Mouse (Mus musculus): ENCODE results near the gene Acaca.

Acaca gene

DNA sequence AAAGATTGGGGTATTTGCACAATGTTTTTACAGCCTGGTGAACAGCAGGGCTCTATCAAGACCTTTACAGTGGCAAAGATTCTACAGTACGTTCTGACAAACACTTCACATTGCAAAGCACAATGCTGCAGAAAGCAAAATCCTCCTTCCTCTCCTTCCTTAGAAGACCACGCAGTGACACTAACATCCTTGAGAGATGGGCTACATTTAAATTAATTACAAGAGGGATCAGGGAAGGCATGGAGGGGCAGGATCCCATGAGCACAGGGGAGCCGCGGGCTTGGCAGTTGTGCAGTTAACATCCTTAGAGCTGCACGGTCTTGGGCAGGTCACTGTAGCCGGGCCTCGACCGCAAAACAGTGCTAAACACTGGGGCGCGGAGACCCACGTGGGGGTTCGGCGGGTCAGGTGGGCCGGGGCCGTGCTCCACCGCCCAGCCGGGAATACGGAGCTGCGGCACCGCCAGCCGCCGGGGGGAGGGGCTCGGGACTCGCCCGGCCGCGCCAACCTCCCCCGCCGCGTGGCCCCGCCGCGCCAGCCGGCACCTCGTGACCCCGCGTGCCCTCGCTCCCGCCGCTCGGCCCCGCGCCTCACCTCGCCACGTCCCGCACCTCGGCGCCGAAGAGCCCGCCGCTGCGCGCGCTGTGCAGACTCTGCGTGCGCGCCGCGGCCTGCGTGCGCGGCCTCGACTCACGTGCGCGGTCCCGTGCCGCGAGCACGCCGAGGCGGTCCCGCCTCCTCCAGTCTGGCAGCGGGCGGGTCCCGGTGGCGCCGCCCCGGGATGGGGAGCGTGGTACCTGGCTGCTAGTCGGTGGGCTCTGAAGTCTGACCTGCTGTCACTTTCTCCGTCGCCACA lies at the start of gene Acaca, which contains the start of gene Tada2a:
Gene Acaca (plus strand): TSS at position 730 of the 856 bp plus-strand sequence.
Gene Tada2a (minus strand): TSS at position 658 of the 856 bp plus-strand sequence.
- peak; percentile 91 for DNase-seq

DNA sequence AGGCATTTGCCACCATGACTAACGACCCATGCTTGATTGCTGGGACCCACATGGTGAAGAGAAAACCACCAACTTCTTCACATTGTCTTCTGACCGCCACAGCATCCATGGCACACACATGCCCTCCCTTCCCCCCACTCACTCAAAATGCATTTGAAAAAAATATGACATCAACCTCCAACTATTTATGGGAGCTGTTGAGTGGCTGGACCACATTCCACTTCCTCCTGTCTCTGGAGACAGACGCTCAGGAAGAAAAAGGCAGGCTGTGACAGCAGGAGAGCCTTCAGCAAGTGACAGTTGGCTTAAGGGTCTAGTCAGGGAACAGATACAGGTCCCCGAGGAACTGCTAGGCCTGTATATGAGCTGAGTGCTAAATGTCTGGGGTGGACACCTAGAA lies 49.6 kb upstream of the Acaca start:
- no peak for DNase-seq

DNA sequence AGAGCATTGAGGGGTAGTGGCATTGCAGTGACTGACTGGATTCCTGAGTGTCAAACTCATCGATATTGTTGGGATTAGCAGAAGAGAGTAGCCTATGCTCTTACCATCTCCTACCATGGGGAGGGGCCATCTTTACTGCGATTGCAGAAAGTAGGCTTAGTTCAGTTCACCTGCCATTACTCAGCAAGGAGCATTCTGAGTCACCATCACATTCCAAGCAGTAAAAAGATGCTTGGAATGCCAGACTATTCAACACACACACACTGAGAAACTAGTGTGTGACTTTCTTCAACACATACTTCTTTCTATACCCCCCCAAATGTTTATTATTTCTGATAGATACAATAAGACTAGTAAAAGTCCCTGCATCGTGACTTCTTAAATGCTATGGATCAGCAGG lies 49.1 kb upstream of the Acaca start:
- DNase-seq = no peak

DNA sequence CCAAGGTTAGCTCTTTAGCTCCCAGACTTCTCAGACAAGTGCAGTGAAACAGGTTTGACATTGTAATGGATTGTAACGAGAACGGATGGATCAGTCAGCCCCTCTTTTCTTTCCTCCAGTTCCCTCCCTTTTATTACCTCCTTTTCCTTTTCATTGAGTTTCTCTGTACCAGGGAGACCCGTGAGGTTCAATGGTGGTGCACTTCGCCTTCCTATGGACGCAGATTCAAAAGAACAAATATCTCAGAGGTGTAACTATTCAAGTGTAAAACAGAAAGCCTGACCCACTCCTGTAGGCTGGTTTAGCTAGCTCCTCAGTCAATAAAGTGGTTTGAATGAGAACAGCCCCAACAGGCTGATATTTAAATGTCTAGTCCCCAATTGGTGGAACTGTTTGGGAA lies 47.6 kb upstream of the Acaca start:
- DNase-seq = no peak

DNA sequence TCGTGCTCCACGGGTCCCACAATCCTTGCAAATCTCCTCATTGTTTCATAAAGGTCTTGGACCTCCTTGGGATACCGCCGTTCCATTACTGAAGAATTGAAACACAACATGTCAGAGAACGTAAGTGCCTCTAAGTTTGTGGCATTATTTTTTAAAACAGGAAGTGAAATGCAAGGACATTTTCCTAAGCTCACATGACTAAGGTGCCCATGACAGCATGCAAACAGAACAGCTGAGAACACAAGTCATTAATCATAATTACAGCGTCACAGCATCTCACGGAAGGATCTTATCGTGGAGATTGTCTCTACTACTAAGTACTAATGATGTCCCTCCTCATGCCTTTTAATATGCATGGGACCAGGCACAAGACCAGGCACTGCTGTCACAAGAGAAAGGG lies 38.9 kb upstream of the Acaca start:
- DNase-seq = no peak

DNA sequence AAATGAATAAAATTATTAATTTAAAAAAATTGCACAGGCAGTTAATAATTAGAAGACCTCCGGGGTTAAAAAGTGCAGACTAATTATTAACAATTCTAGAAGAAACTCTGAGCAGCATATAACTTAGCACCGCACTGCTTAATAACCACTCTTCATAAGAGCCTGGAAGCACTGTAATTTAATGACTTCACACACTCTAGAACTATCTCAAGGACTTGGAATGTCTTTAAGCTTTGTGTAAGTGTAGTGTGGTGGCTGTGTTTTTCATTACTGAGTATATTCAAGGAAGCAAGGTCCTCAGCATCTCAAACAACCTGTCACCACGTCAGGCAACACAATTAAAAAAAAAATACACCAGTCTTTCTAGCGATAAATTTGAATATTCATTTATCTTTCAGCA lies 34.4 kb upstream of the Acaca start:
- no peak for DNase-seq

DNA sequence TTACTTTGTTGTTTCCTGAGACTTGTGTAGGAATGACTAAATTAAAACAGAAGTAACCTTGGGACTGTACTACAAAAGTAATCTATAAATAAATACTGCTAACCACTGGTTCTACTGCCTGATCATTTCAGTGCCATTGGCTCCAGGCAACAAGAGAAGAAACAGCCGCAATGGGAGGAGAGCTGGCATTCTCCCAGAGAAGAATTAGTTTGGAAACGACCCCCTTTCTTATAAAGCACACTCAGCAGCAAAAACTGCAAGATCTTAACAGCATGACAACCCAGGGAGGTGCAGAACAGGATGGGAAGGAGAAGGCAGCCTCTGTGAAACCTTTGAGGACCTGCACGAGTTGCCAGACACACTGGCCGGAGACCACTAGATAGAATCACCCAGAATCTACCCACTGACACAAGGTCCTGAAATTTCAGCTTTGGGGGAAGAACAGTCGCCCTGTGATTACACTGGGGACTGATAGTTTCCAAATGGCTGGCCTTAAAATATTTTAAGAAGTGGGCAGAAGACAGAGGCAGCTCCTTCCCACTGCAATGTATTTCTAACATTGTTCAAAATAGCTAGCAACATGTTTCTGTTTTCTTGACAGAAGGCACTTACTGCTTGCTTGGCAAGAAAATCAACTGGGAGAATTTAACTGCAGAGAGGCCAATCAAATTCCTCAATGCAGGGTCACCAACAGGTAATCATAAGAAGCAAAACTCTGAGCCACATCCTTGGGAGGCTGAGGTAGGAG lies 32.0 kb upstream of the Acaca start:
- DNase-seq = no peak

DNA sequence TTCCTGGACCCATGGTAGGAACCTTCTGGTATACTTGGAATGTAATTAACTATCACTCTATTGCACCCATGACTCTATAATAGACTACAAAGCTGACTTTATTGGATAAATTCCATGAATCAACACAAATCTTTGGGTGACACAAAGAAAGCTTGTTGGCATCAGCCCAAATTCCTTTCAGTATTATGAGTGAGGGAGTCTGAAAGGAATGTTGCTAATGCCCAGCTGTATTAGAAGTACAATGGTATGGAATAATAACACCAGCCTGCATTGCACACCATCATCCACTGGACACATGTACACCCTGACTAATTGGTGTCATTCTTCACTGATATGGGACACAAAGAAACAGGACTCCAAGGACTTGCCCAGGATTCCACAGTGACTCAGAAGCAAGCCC lies 28.3 kb upstream of the Acaca start:
- DNase-seq = peak; percentile 21

DNA sequence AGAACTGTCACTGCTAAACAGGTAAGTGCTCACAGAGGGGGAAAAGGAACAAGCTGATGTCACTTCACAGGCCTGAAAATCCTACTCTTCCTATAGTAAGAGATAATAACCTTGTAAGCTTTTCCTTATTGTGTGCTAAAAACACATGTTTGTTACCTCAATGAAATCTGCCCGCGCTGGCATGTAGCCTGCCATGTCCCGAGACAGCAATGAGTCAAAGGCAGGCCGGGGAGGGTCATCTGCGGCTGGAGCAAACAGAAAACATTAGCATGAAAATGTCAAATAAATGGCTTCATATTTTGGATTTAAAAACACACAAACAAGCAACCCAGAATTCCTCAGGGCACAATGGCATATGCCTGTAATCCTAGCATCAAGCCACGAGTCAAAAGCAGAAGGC lies 25.4 kb upstream of the Acaca start:
- DNase-seq = no peak

DNA sequence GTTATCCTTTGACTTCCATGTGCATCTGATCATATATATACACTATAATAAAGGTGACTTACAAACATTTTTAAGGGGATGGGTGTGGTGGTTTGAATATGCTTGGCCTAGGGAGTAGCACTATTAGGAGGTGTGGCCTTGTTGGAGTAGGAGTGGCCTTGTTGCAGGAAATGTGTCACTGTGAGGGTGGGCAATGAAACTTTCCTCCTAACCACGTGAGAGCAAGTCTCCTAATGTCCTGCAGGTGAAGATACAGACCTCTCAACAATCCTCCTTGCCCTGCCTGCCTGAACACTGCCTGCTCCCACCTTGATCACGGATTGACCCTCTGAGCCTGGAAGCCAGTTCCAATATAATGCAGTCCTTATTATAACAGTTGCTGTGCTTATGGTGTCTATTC lies 22.3 kb upstream of the Acaca start:
- DNase-seq = no peak

DNA sequence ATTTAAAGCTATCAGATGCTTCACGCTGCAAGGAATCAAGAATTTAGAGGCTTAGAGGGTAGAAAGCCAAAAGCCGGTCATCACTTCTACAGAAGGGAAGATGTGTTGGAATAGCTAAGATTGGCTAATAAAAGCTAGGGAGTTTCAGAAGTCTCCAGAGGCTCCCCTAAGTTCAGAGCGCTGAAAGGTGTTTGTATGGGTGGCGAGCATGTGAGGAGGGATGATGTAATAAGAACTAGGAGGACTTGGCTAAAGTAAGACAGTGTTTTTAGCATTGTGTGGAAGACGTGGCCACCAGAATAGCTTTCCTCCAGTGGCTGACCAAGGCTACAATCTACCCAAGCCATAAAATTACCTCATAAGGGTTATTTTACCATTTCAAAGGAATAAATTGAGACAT lies 15.8 kb upstream of the Acaca start:
- no peak for DNase-seq

DNA sequence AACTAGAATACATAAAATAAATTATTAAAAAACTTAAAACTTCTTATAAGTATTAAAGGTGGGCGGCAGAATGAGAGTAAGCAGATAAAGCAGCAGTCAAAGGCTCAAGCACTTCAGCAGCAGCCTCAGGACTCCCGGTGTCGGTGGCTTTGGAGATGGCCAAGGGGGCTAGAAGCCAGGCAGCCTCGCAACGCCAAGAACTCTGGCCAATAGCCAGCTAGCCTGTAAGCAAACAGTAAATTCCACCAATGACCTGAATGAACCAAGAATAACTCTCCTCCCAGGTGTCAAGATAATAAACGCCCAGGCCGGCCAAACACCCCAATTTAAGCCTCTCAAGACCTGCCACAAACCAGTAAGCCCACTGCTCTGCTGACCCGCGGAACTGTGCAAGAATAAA lies 13.8 kb upstream of the Acaca start:
- DNase-seq = no peak

DNA sequence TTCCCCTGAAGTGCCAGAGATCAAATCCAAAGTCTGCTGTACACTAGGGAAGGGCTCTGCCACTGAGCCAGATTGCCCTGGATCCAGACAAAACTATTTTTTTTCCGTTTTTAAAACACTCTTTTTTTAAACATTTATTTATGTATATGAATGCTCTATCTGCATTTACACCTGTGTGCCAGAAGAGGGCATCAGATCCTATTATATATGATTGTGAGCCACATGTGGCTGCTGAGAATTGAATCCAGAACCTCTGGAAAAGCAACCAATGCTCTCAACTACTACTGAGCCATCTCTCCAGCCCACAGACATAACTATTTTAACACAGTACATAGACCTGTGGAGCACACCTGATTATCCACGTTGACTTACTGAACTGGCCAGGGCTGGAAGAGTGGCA lies 13.3 kb upstream of the Acaca start:
- no peak for DNase-seq

DNA sequence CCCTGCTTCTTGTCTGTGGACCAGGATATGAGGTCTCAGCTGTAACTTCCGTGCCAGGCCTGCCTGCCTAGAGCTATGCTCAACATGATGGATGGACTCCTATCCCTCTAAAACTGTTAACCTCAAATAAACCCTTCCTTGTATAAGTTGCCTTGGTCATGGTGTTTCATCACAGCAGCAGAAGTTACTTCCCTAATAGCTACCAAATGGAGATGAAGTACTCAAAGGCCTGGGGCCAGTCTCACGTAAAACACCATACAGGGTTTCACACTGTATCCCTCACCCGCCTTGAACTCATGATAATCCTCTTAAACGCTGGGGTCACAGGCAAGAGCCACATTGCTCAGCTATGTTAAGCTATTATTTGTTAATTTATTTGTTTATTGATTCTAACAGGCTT lies 12.0 kb upstream of the Acaca start:
- no peak for DNase-seq

DNA sequence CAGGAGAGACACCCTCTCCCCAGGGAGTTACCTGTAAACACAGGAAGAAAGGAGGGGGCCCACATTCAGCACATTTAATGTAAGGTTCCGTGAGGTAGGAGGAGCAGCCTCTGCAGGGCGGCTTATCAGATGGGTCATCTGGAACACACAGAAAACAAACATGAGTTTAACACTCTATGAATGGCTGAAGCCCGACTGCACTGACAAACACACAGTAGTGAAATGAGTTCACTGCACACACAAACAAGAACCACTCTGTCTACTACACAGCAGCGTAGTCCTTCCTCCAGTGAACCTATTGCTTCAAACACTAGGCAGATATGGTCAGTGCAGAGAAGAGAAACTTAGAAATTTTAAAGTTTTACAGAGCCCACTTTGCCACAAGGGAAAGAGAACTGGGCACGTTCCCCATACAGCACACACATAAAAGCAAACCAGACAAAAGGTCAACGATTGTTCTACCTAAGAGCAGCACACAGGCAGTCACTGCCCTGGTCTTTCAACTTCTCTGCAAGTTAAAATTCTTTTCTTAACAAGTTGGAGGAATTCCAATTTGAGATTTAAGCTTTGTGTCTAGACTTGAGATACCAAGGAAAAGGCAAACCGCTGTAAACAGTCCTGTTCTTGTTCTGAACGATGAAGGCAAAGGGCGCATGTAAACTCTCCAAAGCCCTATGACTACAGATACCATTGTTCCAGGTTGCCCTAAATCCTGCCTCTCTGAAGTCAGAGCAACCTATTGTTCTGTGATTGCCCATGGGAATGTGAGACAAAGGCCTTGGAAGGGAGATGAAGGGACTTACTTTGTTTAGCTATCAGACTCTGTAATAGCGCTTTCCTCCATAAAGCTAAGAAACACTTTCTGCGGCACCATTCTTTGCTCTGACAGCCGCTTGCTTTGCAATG lies 8.2 kb upstream of the Acaca start:
- DNase-seq = no peak

DNA sequence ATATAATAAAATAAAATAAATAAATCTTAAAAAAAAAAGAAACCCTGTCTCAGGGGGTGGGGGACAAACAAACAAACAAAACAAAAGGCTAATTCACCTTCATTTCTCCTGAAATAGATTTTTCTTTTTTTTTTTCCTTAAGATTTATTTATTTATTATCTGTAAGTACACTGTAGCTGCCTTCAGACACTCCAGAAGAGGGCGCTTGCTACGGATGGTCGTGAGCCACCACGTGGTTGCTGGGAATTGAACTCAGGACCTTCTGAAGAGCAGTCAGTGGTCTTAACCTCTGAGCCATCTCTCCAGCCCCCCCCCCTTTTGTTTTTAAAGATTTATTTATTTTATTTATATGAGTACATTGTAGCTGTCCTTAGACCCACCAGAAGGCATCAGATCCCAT lies 1.5 kb upstream of the Acaca start:
- no peak for DNase-seq

DNA sequence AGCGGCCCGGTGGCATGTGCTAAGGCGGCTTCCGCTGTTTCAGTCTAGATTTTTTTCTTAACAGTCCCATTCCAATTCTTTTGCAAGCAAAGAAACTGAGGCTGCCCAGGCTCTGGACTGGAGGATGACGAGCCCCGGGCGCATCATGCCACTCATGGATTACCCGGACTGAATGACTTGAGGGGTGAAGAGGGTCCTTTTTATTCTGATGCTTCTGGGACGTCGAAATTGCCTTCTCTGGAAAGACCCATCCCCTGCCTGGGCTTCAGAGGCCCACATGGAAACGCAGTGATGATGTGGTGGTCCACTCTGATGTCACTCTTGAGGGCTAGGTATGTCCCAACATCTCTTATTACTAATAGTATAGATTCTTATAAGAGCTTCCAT lies 320 bp downstream of the Acaca start:
- DNase-seq = no peak

DNA sequence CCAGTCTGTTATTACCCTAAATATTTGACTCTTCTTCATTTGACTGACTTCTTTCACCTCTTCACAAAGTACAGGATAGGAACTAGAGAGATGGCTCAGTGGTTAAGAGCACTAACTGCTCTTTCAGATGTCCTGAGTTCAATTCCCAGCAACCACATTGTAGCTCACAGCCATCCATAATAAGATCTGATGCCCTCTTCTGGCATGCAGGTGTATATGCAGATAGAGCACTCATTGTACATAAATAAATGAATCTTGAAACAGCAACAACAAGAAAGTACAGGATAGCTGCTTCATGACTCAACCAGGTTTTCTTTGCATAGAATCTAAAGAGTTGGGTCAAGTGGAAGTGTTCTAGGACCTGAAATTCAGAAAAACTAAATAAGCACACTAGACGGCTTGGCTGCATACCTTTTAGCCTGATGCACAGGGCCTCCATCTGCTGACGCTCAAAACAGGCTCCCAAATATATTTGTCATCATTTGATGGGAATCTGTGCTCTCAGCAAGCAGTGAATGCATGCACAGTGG lies 4.9 kb downstream of the Acaca start:
- no peak for DNase-seq

DNA sequence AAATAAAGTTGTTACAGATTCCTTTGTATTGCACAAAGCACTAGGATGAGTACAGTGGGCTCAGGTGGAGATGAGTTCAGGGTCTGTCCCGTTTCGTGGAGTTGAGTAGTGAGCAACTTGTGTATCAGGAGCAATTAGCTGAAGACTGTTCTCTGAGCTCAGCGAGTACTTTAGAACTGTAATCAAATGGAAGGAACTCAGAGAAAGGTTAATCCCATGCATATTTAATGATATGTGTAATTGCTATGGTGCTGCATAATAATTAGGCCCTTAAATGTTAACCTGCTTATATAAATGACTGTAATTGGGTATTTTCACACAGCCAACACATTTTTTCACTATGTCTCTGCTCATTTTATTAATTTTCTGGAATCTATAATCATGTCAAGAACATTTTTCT lies 7.0 kb downstream of the Acaca start:
- no peak for DNase-seq

DNA sequence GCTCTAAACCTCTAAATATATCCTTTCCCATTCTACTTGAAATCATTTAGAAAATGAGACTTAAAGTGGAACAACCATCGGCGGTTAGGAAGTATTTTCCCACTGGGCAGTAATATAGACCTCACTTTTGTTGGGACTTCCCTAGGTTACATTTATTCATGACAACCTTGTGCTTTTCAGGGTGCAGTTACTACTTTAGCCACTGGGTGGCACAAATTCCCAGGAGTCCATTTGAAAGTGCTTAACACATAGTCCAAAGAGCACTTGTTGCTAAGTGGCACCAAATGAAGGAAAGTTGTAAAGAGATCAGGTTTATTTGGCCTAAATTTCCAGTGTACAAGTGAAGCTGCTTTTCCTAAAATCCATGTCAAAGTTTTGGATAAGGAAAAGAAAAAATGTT lies 12.3 kb downstream of the Acaca start:
- peak; percentile 76 for DNase-seq

DNA sequence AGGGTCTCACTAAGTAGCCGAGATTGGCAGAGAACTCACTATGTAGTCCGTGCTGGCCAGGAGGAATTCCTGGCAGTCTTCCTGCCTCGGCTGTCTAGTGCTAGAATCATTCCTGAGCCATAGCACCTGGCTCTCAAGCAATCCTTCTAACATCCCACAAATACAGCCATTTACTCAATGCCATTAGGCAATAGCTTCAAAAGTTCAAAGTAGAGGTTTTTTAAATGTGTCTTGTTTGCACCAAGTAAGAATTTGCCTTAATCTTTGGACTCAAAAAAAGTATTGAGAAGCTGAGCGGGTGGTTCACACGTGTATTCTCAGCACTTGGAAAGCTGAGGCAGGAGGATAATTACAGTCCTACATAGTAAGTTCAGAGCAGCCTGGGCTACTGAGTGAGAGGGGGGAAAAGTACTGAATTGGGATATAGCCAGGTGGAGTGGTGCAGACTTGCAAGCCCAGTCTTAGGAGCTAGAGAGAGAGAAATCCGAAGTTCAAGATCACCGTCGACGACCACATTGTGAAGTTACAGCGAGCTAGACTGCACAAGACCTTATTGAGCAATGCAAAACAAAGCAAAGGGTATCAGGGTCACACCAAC lies 15.8 kb downstream of the Acaca start:
- DNase-seq = no peak

DNA sequence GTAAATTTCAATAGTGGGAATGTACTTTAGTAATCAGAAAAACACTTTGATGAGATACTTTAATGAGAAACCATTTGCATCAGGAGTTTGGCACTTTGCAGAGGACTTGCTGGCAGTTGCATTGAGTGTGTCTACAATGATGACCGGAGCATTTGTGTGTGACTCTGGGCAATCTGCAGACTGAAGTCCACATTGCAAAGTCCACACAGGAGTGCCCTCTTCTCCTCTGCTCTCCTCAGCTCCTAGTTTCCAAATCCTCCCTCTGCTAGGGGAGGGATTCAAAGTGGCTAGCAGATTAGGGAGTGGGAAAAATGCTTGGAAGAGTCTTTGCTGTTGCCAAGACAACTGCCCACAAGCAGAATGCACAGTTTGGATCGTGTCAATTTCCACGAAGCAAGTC lies 16.6 kb downstream of the Acaca start:
- no peak for DNase-seq

DNA sequence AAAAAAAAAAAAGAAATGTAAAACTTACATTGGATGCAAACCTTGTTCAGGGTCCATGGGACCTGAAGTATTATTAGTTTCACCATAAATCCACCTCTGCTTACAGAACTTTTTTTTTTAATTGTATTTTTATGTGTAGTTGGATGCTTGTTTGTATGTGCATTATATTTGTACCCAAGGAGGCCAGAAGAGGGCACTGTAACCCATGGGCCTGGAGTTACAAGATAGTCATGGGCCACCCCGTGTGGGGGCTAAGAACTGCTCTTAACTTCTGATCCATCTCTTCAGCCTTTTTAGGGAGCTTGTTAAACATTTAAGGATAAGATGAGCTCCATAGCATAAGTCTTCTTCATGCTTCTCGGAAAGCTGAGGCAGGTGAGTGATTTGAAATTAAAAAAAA lies 21.4 kb downstream of the Acaca start:
- no peak for DNase-seq
